Mouse (Mus musculus) ES-Bruce4 (cell line): ENCODE data around the gene Suox. TPM values are rescaled to one million over a fixed set of nuclear protein-coding genes. Genes with fewer than 3 reads are reported as not detected.
A peak's percentile ranks its signal among the peaks of the same experiment; 100 is the strongest.

Experiments used
- H3K27ac ChIP-seq: 2 replicates; pipeline ENCODE4 v1.5.1; 2012; ENCODE audit warnings: low read length, inconsistent platforms; ENCODE audit not compliant: insufficient read depth
- H3K27me3 ChIP-seq: 2 replicates; pipeline ENCODE4 v1.6.1; 2012; ENCODE audit warnings: mild to moderate bottlenecking, low read length, inconsistent platforms; ENCODE audit not compliant: control insufficient read depth, poor library complexity, insufficient read depth, severe bottlenecking
- H3K36me3 ChIP-seq: 2 replicates; pipeline ENCODE4 v1.6.1; 2012; ENCODE audit warnings: inconsistent platforms, mild to moderate bottlenecking, low read length, moderate library complexity; ENCODE audit not compliant: control insufficient read depth, poor library complexity, insufficient read depth, severe bottlenecking
- H3K4me1 ChIP-seq: one replicate; pipeline ENCODE4 v1.8.1; 2011; ENCODE audit warnings: low read length; ENCODE audit not compliant: control insufficient read depth, insufficient read depth
- H3K4me3 ChIP-seq: 2 replicates; pipeline ENCODE4 v1.5.1; 2011; ENCODE audit warnings: low read depth, mild to moderate bottlenecking, low read length
- H3K9ac ChIP-seq: 2 replicates; pipeline ENCODE4 v1.6.1; 2012; ENCODE audit warnings: low read depth, mild to moderate bottlenecking, inconsistent platforms; ENCODE audit not compliant: poor library complexity, severe bottlenecking
- H3K9me3 ChIP-seq: replicated peaks from 2 replicates; pipeline ENCODE4 v1.6.1; 2012; ENCODE audit warnings: mild to moderate bottlenecking, low read length, inconsistent platforms; ENCODE audit not compliant: control insufficient read depth, poor library complexity, insufficient read depth, severe bottlenecking
- CTCF ChIP-seq: IDR thresholded peaks from one replicate; pipeline ENCODE4 v1.8.1; 2011; ENCODE audit warnings: low read depth, low read length
- EP300 ChIP-seq: IDR thresholded peaks from 2 replicates; pipeline ENCODE4 v1.6.1; 2011; ENCODE audit warnings: low read depth, low read length; ENCODE audit not compliant: insufficient read depth
- POLR2A ChIP-seq: IDR thresholded peaks from one replicate; pipeline ENCODE4 v1.8.1; 2011; ENCODE audit warnings: low read length; ENCODE audit not compliant: insufficient read depth
- polyA plus RNA-seq: library from polyadenylated mRNA; stranded (reverse); fragments of >200 nt; gene quantifications from 2 replicates; pipeline ENCODE4 v1.2.4, GENCODE M21; 2011; ENCODE audit warnings: low read depth; ENCODE audit not compliant: missing spikeins, insufficient read depth, insufficient read length

Gene Suox
- polyA plus RNA-seq, 1 experiment = 14.3 TPM

DNA sequence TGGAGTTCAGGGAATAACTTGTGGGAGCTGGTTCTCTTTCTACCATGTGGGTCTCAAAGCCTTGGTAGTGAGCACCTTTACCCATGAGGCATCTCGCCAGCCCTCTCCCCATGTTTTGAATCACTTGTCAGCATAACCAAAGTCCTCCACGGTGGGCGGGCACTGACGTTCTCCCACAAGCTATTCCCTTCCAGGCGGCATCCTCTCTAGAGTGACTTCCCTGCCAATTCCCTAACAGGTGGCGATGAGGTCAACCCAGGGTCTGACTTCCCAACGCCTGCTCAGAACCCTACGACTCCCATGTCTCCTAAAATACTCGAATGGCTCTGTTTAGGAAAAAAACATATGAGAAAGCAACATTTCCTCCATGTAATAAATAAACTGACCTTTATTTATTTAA lies 16.0 kb downstream of the Suox start:
- Histone ChIP-seq H3K4me1 (peaks cover 3% of the 10 kb centered on the region), H3K27me3 (no peaks in the 10 kb centered on the region), H3K9me3 (no peaks in the 10 kb centered on the region), H3K4me3 (no peak overlapping the region), H3K9ac (no peak overlapping the region), H3K27ac (no peak overlapping the region), H3K36me3 (no peaks in the 10 kb centered on the region)
- TF ChIP-seq CTCF (no peak), POLR2A (no peak), EP300 (no peak)

DNA sequence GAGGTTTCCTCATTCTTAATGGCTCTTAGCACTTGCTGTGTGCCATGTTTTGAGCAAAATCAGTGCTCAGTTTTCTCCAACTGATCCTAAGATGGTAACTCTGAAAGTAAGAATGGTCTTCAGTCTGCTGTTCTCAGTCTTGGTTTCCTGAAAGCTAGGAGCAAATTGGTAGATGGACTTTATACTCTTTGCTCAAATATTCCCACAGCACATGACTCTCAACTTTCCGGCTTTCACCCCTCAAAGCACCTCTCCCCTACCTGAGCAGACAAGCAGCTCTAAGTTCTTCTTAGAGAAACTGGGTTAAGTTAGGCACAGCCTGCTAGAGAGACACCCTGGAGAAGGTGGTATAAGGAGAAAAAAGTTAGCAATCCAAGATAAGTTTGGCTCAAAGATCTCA lies 17.1 kb downstream of the Suox start:
- no peak overlapping the region for H3K27ac ChIP-seq
- TF ChIP-seq POLR2A (no peak), CTCF (no peak), EP300 (no peak)
- H3K27me3 ChIP-seq = no peaks in the 10 kb centered on the region
- H3K9ac ChIP-seq = no peak overlapping the region
- no peak overlapping the region for H3K4me3 ChIP-seq
- H3K9me3 ChIP-seq = no peaks in the 10 kb centered on the region
- peaks cover 3% of the 10 kb centered on the region for H3K4me1 ChIP-seq
- no peaks in the 10 kb centered on the region for H3K36me3 ChIP-seq

- no peaks in the 10 kb centered on the region for H3K27me3 ChIP-seq
- no peaks in the 10 kb centered on the region for H3K36me3 ChIP-seq
- TF ChIP-seq EP300 (no peak), CTCF (no peak)
- H3K27ac ChIP-seq = peak overlapping the region; percentile 76
- no peak overlapping the region for H3K9ac ChIP-seq
- H3K4me3 ChIP-seq = no peak overlapping the region
- H3K9me3 ChIP-seq = no peaks in the 10 kb centered on the region
- H3K4me1 ChIP-seq = peaks cover 3% of the 10 kb centered on the region
These were observed 18.6 kb downstream of the Suox start for GRCm38 (mm10) chr10:128655254-128655653.

- H3K9me3 ChIP-seq = no peaks in the 10 kb centered on the region; the same call in 1 of the 2 replicates
- peaks cover 3% of the 10 kb centered on the region for H3K4me1 ChIP-seq
- H3K27ac ChIP-seq = no peak overlapping the region
- H3K27me3 ChIP-seq = no peaks in the 10 kb centered on the region
- H3K9ac ChIP-seq = no peak overlapping the region
- no peaks in the 10 kb centered on the region for H3K36me3 ChIP-seq
- no peak overlapping the region for H3K4me3 ChIP-seq
- TF ChIP-seq EP300 (no peak), POLR2A (no peak), CTCF (no peak)
These were observed 20.0 kb downstream of the Suox start for GRCm38 (mm10) chr10:128653866-128654265.

DNA sequence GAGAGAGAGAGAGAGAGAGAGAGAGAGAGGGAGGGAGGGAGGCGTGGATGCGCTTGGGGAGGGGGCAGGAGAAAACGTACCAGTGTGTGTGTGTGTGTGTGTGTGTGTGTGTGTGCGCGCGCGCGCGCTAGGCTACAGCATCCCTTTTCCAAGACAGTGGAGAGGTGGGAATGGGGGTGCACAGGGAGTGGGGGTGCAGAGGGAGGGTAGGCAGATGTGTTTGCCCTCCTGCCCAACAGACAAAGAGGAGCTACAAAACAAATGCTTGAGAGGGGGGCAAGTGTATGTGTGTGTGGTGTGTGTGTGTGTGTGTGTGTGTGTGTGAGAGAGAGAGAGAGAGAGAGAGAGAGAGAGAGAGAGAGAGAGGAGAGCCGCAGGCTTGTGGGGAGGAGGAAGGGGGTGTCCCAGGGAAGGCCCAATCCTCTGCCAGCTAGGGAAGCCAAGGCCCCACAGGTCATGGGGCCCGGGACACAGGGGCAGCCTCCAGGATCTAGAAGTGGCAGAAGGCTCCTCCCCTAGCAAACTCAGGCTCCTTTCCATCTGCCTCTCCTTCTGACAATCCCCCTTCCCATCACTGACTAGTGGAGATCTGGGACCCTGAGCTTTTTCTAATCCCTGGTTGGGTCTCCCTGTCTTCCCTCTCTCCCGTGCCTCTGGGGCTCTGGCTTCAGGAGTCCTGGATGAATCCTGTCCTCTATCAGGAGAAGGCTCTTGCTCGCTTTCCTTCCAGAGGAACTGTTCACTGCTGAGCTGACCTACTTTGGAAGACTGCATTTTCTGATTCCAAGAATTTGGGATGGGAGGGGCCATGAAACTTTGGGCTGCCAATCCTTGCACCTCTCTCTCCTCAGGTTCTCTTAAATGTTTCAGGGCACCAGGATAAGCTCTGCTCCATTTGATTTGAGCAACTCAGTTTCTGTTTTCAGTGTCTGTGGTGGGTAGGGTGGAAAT lies 27.5 kb downstream of the Suox start:
- Histone ChIP-seq H3K27ac (no peak overlapping the region), H3K4me3 (peak overlapping the region; percentile 59), H3K9ac (peak overlapping the region; percentile 34), H3K9me3 (no peaks in the 10 kb centered on the region; the same call in 1 of the 2 replicates), H3K36me3 (no peaks in the 10 kb centered on the region), H3K27me3 (no peaks in the 10 kb centered on the region), H3K4me1 (peaks cover 2% of the 10 kb centered on the region)
- TF ChIP-seq EP300 (no peak), CTCF (no peak), POLR2A (no peak)

DNA sequence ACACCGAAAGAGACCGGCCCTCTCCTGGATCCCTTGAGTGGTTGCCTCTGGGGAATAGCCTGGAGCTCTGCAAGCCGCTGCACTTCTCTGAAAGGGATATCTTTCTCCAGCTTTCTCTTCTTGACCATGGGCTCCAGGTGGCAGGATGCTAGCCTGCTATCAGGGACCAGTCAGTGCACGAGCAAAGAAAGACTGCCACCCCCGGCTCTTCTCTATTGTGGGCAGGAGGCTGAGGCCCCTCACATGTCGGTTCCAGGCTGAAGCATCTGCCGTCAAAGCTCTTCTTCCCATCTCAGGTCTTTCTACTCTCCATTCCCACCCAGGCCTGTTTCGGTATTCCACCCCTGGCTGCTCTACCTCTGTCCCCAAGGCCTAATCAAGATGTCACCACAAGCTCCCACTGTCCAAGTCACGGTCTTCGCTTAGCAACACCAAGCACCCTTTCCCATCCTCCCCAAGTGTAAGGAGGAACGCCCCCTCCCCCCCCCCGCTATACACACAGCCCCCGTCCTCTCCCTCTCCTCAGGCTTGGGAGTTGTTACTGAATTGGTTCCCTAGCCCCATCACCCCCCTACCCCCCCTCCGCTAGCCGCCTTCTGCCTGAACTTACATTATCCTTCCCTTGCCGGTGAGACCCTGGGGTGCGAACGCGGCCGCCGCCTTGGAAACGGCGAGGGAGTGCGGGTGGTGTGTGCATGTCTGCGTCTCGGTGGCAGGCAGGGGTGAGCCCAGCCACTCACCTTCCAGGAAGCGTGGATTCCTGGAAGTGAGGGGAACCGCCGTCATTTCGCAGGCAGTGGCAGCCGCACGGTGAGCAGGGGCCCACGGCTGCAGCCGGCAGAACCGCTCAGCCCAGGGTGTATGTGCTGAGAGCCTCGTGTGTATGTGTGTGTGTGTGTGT lies 28.5 kb downstream of the Suox start, which contains the start of gene Ikzf4:
Ikzf4 (minus strand) TSS at position 881 of the 901 bp plus-strand sequence.
- H3K9me3 ChIP-seq = no peaks in the 10 kb centered on the region; the same call in 1 of the 2 replicates
- H3K36me3 ChIP-seq = no peaks in the 10 kb centered on the region
- no peaks in the 10 kb centered on the region for H3K27me3 ChIP-seq
- H3K9ac ChIP-seq = peak within 1 kb of the TSS; percentile 34
- TF ChIP-seq EP300 = no peak
- TF ChIP-seq CTCF = no peak
- TF ChIP-seq POLR2A = no peak
- peak within 1 kb of the TSS; percentile 59 for H3K4me3 ChIP-seq
- H3K4me1 ChIP-seq = peaks cover 2% of the 10 kb centered on the region
- no peak within 1 kb of the TSS for H3K27ac ChIP-seq
